Mouse (Mus musculus) olfactory bulb, adult 2 months (tissue): ENCODE measurements at regions not wholly inside any gene's neighbourhood (a gene's known extent, or its start where the extent isn't known, plus 50 kb on each side); places are given as distances from the start of the nearest gene placed in this dataset.

Experiments
- CTCF ChIP-seq: fragments of 200-500 bp; IDR thresholded peaks from 2 replicates; pipeline ENCODE4 v1.5.1; 2012; ENCODE audit warnings: low read depth, mild to moderate bottlenecking, low read length, moderate library complexity; ENCODE audit not compliant: insufficient read depth
- POLR2A ChIP-seq: fragments of 200-500 bp; IDR thresholded peaks from 2 replicates; pipeline ENCODE4 v1.6.1; 2012; ENCODE audit warnings: mild to moderate bottlenecking, low read depth, low read length, moderate library complexity; ENCODE audit not compliant: insufficient read depth

DNA sequence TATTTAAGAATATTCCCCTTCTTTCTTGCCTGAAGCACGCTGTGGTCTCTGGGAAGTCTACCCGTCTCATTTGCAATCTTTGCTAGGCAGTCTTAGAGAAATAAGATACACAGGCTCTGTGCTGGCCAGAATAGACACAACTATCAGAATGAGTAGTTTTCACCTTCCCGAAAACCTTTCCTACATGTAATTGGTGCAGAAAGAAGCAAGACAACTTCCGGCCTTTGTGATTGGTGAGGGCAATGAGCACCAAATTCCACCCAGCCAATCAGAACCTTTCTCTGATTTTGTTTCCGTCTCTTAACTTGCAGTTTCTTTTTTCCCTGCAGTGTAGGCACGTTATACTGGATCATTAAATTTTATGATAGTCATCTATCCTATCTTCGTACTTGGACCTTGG is 127.7 kb downstream of the Utp18 start:
- no peak for TF ChIP-seq CTCF
- TF ChIP-seq POLR2A = no peak
